Mouse (Mus musculus): ENCODE results near the gene Trappc3l. TPM values are rescaled to one million over a fixed set of nuclear protein-coding genes. Genes with fewer than 3 reads are reported as not detected.
"Not testable (repeated sequence)": the region's sequence is repeated elsewhere in the genome, so short reads cannot be mapped to it uniquely, and the experiment has no call there.

Gene Trappc3l
- not detected in 2 replicates for total RNA-seq (2012; rRNA removed)
- not detected in 2 replicates for total RNA-seq (2014; rRNA removed)
- not detected in 2 replicates for polyA plus RNA-seq (2012; ENCODE audit: insufficient read length, low read depth)

- in situ Hi-C loops (cut with MboI; ENCODE audit: low pct_ligation_motif_present, low pct_unique_long_range_greater_than_20kb, low sequenced_read_pairs) = no loop called here
- no peaks in the 10 kb centered on the region for H3K36me3 ChIP-seq (replicated peaks in 1 of 2; ENCODE audit: control insufficient read depth in 1 of 2, insufficient read depth in 1 of 2, low read length in 1 of 2)
- H3K27me3 ChIP-seq (replicated peaks) = no peaks in the 10 kb centered on the region
- DNase-seq (ENCODE audit: extremely low read depth) = no peak
- H3K4me3 ChIP-seq (replicated peaks in 1 of 3; ENCODE audit: low read depth in 2 of 3, low read length in 2 of 3, poor library complexity in 1 of 3) = no peak within 1 kb of the TSS
- H3K27ac ChIP-seq (ENCODE audit: insufficient read depth, low read depth) = no peak within 1 kb of the TSS
- H3K9ac ChIP-seq (ENCODE audit: insufficient read depth, low read depth) = no peak within 1 kb of the TSS
- no peak within 1 kb of the TSS for H3K4me2 ChIP-seq (ENCODE audit: insufficient read depth, low read depth, poor library complexity, severe bottlenecking)
- TF ChIP-seq TCF12 (IDR thresholded peaks at IDR 0.05; ENCODE audit: low read depth, low read length) (no peak), CHD2 (IDR thresholded peaks at IDR 0.05; ENCODE audit: low read length) (no peak), ZC3H11A (IDR thresholded peaks at IDR 0.05; ENCODE audit: low read depth, low read length) (no peak), ZMIZ1 (IDR thresholded peaks at IDR 0.05; ENCODE audit: low read depth, low read length) (no peak), USF1 (IDR thresholded peaks at IDR 0.05; ENCODE audit: low read depth, low read length) (no peak), ETS1 (conservative IDR thresholded peaks at IDR 0.05; ENCODE audit: low read depth, low read length) (no peak), SMC3 (IDR thresholded peaks at IDR 0.05; ENCODE audit: low read depth, low read length) (no peak), RCOR1 (conservative IDR thresholded peaks at IDR 0.05; ENCODE audit: low read depth, low read length) (no peak), MAFK (IDR thresholded peaks at IDR 0.05; ENCODE audit: insufficient replicate concordance, low read length) (no peak), USF2 (conservative IDR thresholded peaks at IDR 0.05; ENCODE audit: low read depth, low read length) (no peak)
- 0 out of 4 replicates have a peak, but pooled peaks cover 0 to 5% of the 10 kb centered on the region in 2 experiments for H3K4me1 ChIP-seq (ENCODE audit: control insufficient read depth in 1 of 2, insufficient read depth in 2 of 2)
- no peaks in the 10 kb centered on the region for H3K79me2 ChIP-seq (replicated peaks; ENCODE audit: control insufficient read depth, extremely low read depth, insufficient read depth, poor library complexity, severe bottlenecking)
- no peaks in the 10 kb centered on the region for H3K9me3 ChIP-seq (replicated peaks; ENCODE audit: low read length)
- dilution Hi-C loops (cut with MboI; ENCODE audit: extremely low pct_ligation_motif_present, extremely low pct_unique_long_range_greater_than_20kb, low sequenced_read_pairs) = no loop called here
These were observed at the start of gene Trappc3l for GRCm38 (mm10) chr10:34037401-34037800. Trappc3l (plus strand) TSS chr10:34037597.

- H3K4me1 ChIP-seq (ENCODE audit: control insufficient read depth in 1 of 2, insufficient read depth in 2 of 2); DNase-seq (ENCODE audit: extremely low read depth); H3K27me3 ChIP-seq (replicated peaks); H3K27ac ChIP-seq (ENCODE audit: insufficient read depth, low read depth); H3K79me2 ChIP-seq (replicated peaks; ENCODE audit: control insufficient read depth, extremely low read depth, insufficient read depth, poor library complexity, severe bottlenecking); H3K4me3 ChIP-seq (replicated peaks in 1 of 3; ENCODE audit: low read depth in 2 of 3, low read length in 2 of 3, poor library complexity in 1 of 3); H3K4me2 ChIP-seq (ENCODE audit: insufficient read depth, low read depth, poor library complexity, severe bottlenecking); in situ Hi-C loops (cut with MboI; ENCODE audit: low pct_ligation_motif_present, low pct_unique_long_range_greater_than_20kb, low sequenced_read_pairs); dilution Hi-C loops (cut with MboI; ENCODE audit: extremely low pct_ligation_motif_present, extremely low pct_unique_long_range_greater_than_20kb, low sequenced_read_pairs); H3K9ac ChIP-seq (ENCODE audit: insufficient read depth, low read depth); H3K9me3 ChIP-seq (replicated peaks; ENCODE audit: low read length): not testable (repeated sequence)
- peaks cover 38 to 85% of the 10 kb centered on the region in 2 experiments for H3K36me3 ChIP-seq (replicated peaks in 1 of 2; ENCODE audit: control insufficient read depth in 1 of 2, insufficient read depth in 1 of 2, low read length in 1 of 2)
These were observed 40.7 kb upstream of the Trappc3l start for GRCm38 (mm10) chr10:33996686-33997085.

GRCm38 (mm10) chr10:33998397-33998796 lies 39.0 kb upstream of the Trappc3l start:
- no peaks in the 10 kb centered on the region for H3K4me1 ChIP-seq (ENCODE audit: control insufficient read depth in 1 of 2, insufficient read depth in 2 of 2)
- in situ Hi-C loops (cut with MboI; ENCODE audit: low pct_ligation_motif_present, low pct_unique_long_range_greater_than_20kb, low sequenced_read_pairs) = no loop called here
- H3K27me3 ChIP-seq (replicated peaks) = no peaks in the 10 kb centered on the region
- no peak overlapping the region for H3K4me3 ChIP-seq (replicated peaks in 1 of 3; ENCODE audit: low read depth in 2 of 3, low read length in 2 of 3, poor library complexity in 1 of 3)
- no peaks in the 10 kb centered on the region for H3K79me2 ChIP-seq (replicated peaks; ENCODE audit: control insufficient read depth, extremely low read depth, insufficient read depth, poor library complexity, severe bottlenecking)
- H3K9ac ChIP-seq (ENCODE audit: insufficient read depth, low read depth) = no peak overlapping the region
- no peaks in the 10 kb centered on the region for H3K9me3 ChIP-seq (replicated peaks; ENCODE audit: low read length)
- H3K4me2 ChIP-seq (ENCODE audit: insufficient read depth, low read depth, poor library complexity, severe bottlenecking) = no peak overlapping the region
- no peak for DNase-seq (ENCODE audit: extremely low read depth)
- dilution Hi-C loops (cut with MboI; ENCODE audit: extremely low pct_ligation_motif_present, extremely low pct_unique_long_range_greater_than_20kb, low sequenced_read_pairs) = no loop called here
- H3K36me3 ChIP-seq (replicated peaks in 1 of 2; ENCODE audit: control insufficient read depth in 1 of 2, insufficient read depth in 1 of 2, low read length in 1 of 2) = peaks cover 48 to 85% of the 10 kb centered on the region in 2 experiments
- TF ChIP-seq EP300 (IDR thresholded peaks at IDR 0.05; ENCODE audit: low read length) = no peak
- TF ChIP-seq ZC3H11A (IDR thresholded peaks at IDR 0.05; ENCODE audit: low read depth, low read length) = no peak
- TF ChIP-seq RAD21 (IDR thresholded peaks at IDR 0.05; ENCODE audit: low read depth, low read length) = no peak
- no peak for TF ChIP-seq SMC3 (IDR thresholded peaks at IDR 0.05; ENCODE audit: low read depth, low read length)
- TF ChIP-seq JUN (IDR thresholded peaks at IDR 0.05; ENCODE audit: insufficient read depth, low read depth, low read length) = no peak
- no peak for TF ChIP-seq MAFK (IDR thresholded peaks at IDR 0.05; ENCODE audit: insufficient replicate concordance, low read length)
- TF ChIP-seq CTCF (conservative IDR thresholded peaks at IDR 0.05 in 1 of 2, IDR thresholded peaks at IDR 0.05 in 1 of 2; ENCODE audit: low read depth in 2 of 2, low read length in 2 of 2) = no peak
- no peak for TF ChIP-seq ELF1 (IDR thresholded peaks at IDR 0.05; ENCODE audit: low read depth, low read length)
- no peak for TF ChIP-seq ETS1 (conservative IDR thresholded peaks at IDR 0.05; ENCODE audit: low read depth, low read length)
- TF ChIP-seq NRF1 (IDR thresholded peaks at IDR 0.05; ENCODE audit: low read depth, low read length) = no peak
- no peak for TF ChIP-seq BHLHE40 (IDR thresholded peaks at IDR 0.05; ENCODE audit: low read depth, low read length)
- no peak for TF ChIP-seq RCOR1 (conservative IDR thresholded peaks at IDR 0.05; ENCODE audit: low read depth, low read length)
- TF ChIP-seq CHD1 (IDR thresholded peaks at IDR 0.05; ENCODE audit: low read depth, low read length) = no peak
- no peak for TF ChIP-seq USF2 (conservative IDR thresholded peaks at IDR 0.05; ENCODE audit: low read depth, low read length)
- TF ChIP-seq E2F4 (IDR thresholded peaks at IDR 0.05; ENCODE audit: insufficient replicate concordance, low read depth, low read length) = no peak
- TF ChIP-seq TBP (conservative IDR thresholded peaks at IDR 0.05; ENCODE audit: low read depth, low read length) = no peak
- no peak overlapping the region for H3K27ac ChIP-seq (ENCODE audit: insufficient read depth, low read depth)

All from CH12.LX (cell line).